Mouse (Mus musculus) CH12.LX (cell line): Measurements from ENCODE around the gene Rab11b. TPM values are rescaled to one million over a fixed set of nuclear protein-coding genes. Genes with fewer than 3 reads are reported as not detected.

ENCODE experiments used
- DNase-seq: peaks from one replicate; pipeline ENCODE4 v3.0.0-alpha.2; 2013; ENCODE audit errors: extremely low read depth
- H3K27ac ChIP-seq: 2 replicates; pipeline ENCODE4 v1.5.1; 2012; ENCODE audit warnings: low read depth, mild to moderate bottlenecking, control low read depth, moderate library complexity; ENCODE audit not compliant: insufficient read depth
- H3K27me3 ChIP-seq: replicated peaks from 2 replicates; pipeline ENCODE3; 2012; ENCODE audit warnings: inconsistent platforms
- H3K36me3 ChIP-seq, 2 experiments: replicated peaks in 1 of 2; 2 replicates each; pipeline versions ENCODE3 to v1.6.1; 2012; ENCODE audit warnings: inconsistent platforms in 1 of 2, low read length in 1 of 2, mild to moderate bottlenecking in 1 of 2, mixed read lengths in 1 of 2, moderate library complexity in 1 of 2; ENCODE audit not compliant: control insufficient read depth in 1 of 2, insufficient read depth in 1 of 2
- H3K4me1 ChIP-seq, 2 experiments: 2 replicates each; pipeline ENCODE4 v1.6.1; 2012; ENCODE audit warnings: inconsistent platforms in 1 of 2, moderate library complexity in 1 of 2; ENCODE audit not compliant: insufficient read depth in 2 of 2, control insufficient read depth in 1 of 2
- H3K4me2 ChIP-seq: 2 replicates; pipeline ENCODE4 v1.6.1; 2012; ENCODE audit warnings: low read depth, mild to moderate bottlenecking, control low read depth; ENCODE audit not compliant: poor library complexity, insufficient read depth, severe bottlenecking
- H3K4me3 ChIP-seq, 3 experiments: fragments of 150-350 bp in 1 of 3; sonication (generic) in 1 of 3; replicated peaks in 1 of 3; 2 replicates each; pipeline versions ENCODE3 to v1.5.1; 2011 to 2012; ENCODE audit warnings: low read depth in 2 of 3, low read length in 2 of 3, mild to moderate bottlenecking in 2 of 3, moderate library complexity in 2 of 3, control low read depth in 1 of 3, improper control_type of control experiment in 1 of 3, inconsistent platforms in 1 of 3, mixed read lengths in 1 of 3; ENCODE audit not compliant: poor library complexity in 1 of 3
- H3K79me2 ChIP-seq: replicated peaks from 2 replicates; pipeline ENCODE4 v1.6.1; 2012; ENCODE audit warnings: mild to moderate bottlenecking, moderate library complexity; ENCODE audit not compliant: control insufficient read depth, poor library complexity, insufficient read depth, severe bottlenecking; ENCODE audit errors: extremely low read depth
- H3K9ac ChIP-seq: 2 replicates; pipeline ENCODE4 v1.6.1; 2012; ENCODE audit warnings: low read depth, mild to moderate bottlenecking, control low read depth, moderate library complexity; ENCODE audit not compliant: insufficient read depth
- H3K9me3 ChIP-seq: replicated peaks from 2 replicates; pipeline ENCODE3; 2012; ENCODE audit warnings: low read length, inconsistent platforms, mixed read lengths
- BHLHE40 ChIP-seq: IDR thresholded peaks from 2 replicates; pipeline ENCODE4 v1.6.1; 2011; ENCODE audit warnings: mild to moderate bottlenecking, low read depth, low read length, improper control_type of control experiment
- CHD1 ChIP-seq: IDR thresholded peaks from 2 replicates; pipeline ENCODE4 v1.6.1; 2012; ENCODE audit warnings: low read depth, low read length, improper control_type of control experiment, inconsistent platforms
- CHD2 ChIP-seq: IDR thresholded peaks from 2 replicates; pipeline ENCODE4 v1.6.1; 2011; ENCODE audit warnings: low read length, improper control_type of control experiment
- E2F4 ChIP-seq: IDR thresholded peaks from 2 replicates; pipeline ENCODE4 v1.6.1; 2011; ENCODE audit warnings: low read depth, low read length, improper control_type of control experiment; ENCODE audit not compliant: insufficient replicate concordance
- ELF1 ChIP-seq: IDR thresholded peaks from 2 replicates; pipeline ENCODE4 v1.6.1; 2014; ENCODE audit warnings: low read depth, mild to moderate bottlenecking, inconsistent platforms, low read length, improper control_type of control experiment
- ETS1 ChIP-seq: conservative IDR thresholded peaks from 2 replicates; pipeline ENCODE4 v1.6.1; 2012; ENCODE audit warnings: low read depth, mild to moderate bottlenecking, inconsistent platforms, low read length, improper control_type of control experiment, moderate library complexity
- GABPA ChIP-seq: IDR thresholded peaks from 2 replicates; pipeline ENCODE4 v1.6.1; 2012; ENCODE audit warnings: low read depth, low read length, improper control_type of control experiment, inconsistent platforms; ENCODE audit not compliant: insufficient replicate concordance
- HCFC1 ChIP-seq: IDR thresholded peaks from 2 replicates; pipeline ENCODE4 v1.6.1; 2012; ENCODE audit warnings: low read depth, mild to moderate bottlenecking, inconsistent platforms, low read length, improper control_type of control experiment
- JUND ChIP-seq: conservative IDR thresholded peaks from 2 replicates; pipeline ENCODE4 v1.6.1; 2011; ENCODE audit warnings: low read depth, low read length, improper control_type of control experiment
- MAX ChIP-seq: IDR thresholded peaks from 2 replicates; pipeline ENCODE4 v1.6.1; 2011; ENCODE audit warnings: low read length, improper control_type of control experiment
- MAZ ChIP-seq: IDR thresholded peaks from 2 replicates; pipeline ENCODE4 v1.6.1; 2012; ENCODE audit warnings: low read depth, mild to moderate bottlenecking, inconsistent platforms, low read length, improper control_type of control experiment, moderate library complexity
- MEF2A ChIP-seq: IDR thresholded peaks from 2 replicates; pipeline ENCODE4 v1.6.1; 2014; ENCODE audit warnings: low read depth, mild to moderate bottlenecking, inconsistent platforms, low read length, improper control_type of control experiment, borderline replicate concordance
- MXI1 ChIP-seq: IDR thresholded peaks from 2 replicates; pipeline ENCODE4 v1.6.1; 2011; ENCODE audit warnings: mild to moderate bottlenecking, low read depth, low read length, improper control_type of control experiment
- MYC ChIP-seq: IDR thresholded peaks from 2 replicates; pipeline ENCODE4 v1.6.1; 2011; ENCODE audit warnings: low read depth, mild to moderate bottlenecking, improper control_type of control experiment, low read length
- SIN3A ChIP-seq: IDR thresholded peaks from 2 replicates; pipeline ENCODE4 v1.6.1; 2012; ENCODE audit warnings: low read length, improper control_type of control experiment, inconsistent platforms
- TBP ChIP-seq: conservative IDR thresholded peaks from 2 replicates; pipeline ENCODE4 v1.6.1; 2011; ENCODE audit warnings: low read depth, low read length, improper control_type of control experiment
- TCF12 ChIP-seq: IDR thresholded peaks from 2 replicates; pipeline ENCODE4 v1.6.1; 2014; ENCODE audit warnings: low read depth, mild to moderate bottlenecking, inconsistent platforms, low read length, improper control_type of control experiment
- USF2 ChIP-seq: conservative IDR thresholded peaks from 2 replicates; pipeline ENCODE4 v1.6.1; 2011; ENCODE audit warnings: low read depth, low read length, improper control_type of control experiment
- ZKSCAN1 ChIP-seq: IDR thresholded peaks from 2 replicates; pipeline ENCODE4 v1.6.1; 2012; ENCODE audit warnings: low read depth, inconsistent platforms, low read length, improper control_type of control experiment, borderline replicate concordance
- ZMIZ1 ChIP-seq: IDR thresholded peaks from 2 replicates; pipeline ENCODE4 v1.6.1; 2012; ENCODE audit warnings: low read depth, mild to moderate bottlenecking, inconsistent platforms, low read length, improper control_type of control experiment
- ZNF384 ChIP-seq: IDR thresholded peaks from 2 replicates; pipeline ENCODE4 v1.6.1; 2012; ENCODE audit warnings: low read depth, low read length, improper control_type of control experiment, inconsistent platforms
- dilution Hi-C: fragments of 300-500 bp; cut with MboI; formaldehyde crosslinking; loops from 2 replicates; pipeline ENCODE4 v1.14.3; 2020; ENCODE audit warnings: low sequenced_read_pairs; ENCODE audit not compliant: extremely low pct_unique_long_range_greater_than_20kb, extremely low pct_ligation_motif_present
- in situ Hi-C: fragments of 300-500 bp; cut with MboI; formaldehyde crosslinking; loops from 3 replicates; pipeline ENCODE4 v1.14.3; 2019; ENCODE audit warnings: low sequenced_read_pairs, low pct_ligation_motif_present, low pct_unique_long_range_greater_than_20kb, mixed read lengths
- polyA plus RNA-seq: library from polyadenylated mRNA; unstranded; fragments of >175 nt; gene quantifications from 2 replicates; pipeline ENCODE4 v1.2.1, GENCODE M21; 2012; ENCODE audit warnings: low read depth; ENCODE audit not compliant: insufficient read length
- total RNA-seq, 2 experiments: library from RNA; depleted of rRNA; stranded (reverse); fragments of 300-350 nt in 1 of 2; fragments of >200 nt in 1 of 2; gene quantifications; 2 replicates each; pipeline ENCODE4 v1.2.3; 2012 to 2014

Gene Rab11b
- total and polyA plus RNA-seq, 3 experiments, result 17.4 to 57.9 (median 32.7) TPM

GRCm38 (mm10) chr17:33728396-33728795 is 31.9 kb downstream of the Rab11b start:
- TF ChIP-seq MEF2A (no peak), BHLHE40 (no peak), TCF12 (no peak), ZMIZ1 (no peak), CHD2 (no peak), MAZ (no peak), ELF1 (no peak), ZKSCAN1 (no peak), SIN3A (no peak), MAX (no peak), TBP (no peak), HCFC1 (no peak), CHD1 (no peak), USF2 (no peak), JUND (no peak), MYC (no peak), MXI1 (no peak), E2F4 (no peak), ZNF384 (no peak), GABPA (no peak)
- TF ChIP-seq, all 38 proteins: peak for 0
- peaks cover 3% of the 10 kb centered on the region for H3K9me3 ChIP-seq
- in situ Hi-C loops (no loop called here), dilution Hi-C loops (no loop called here)
- H3K4me2 ChIP-seq, result no peak overlapping the region
- H3K9ac ChIP-seq, result no peak overlapping the region
- no peaks in the 10 kb centered on the region for H3K36me3 ChIP-seq
- H3K27ac ChIP-seq, result no peak overlapping the region
- DNase-seq, result no peak
- H3K4me3 ChIP-seq, result no peak overlapping the region
- H3K4me1 ChIP-seq, result peaks cover 0 to 4% of the 10 kb centered on the region in 2 experiments; a peak in 1 of 4 replicates
- no peaks in the 10 kb centered on the region for H3K27me3 ChIP-seq
- no peaks in the 10 kb centered on the region for H3K79me2 ChIP-seq

GRCm38 (mm10) chr17:33719736-33720378 is 40.5 kb downstream of the Rab11b start:
- Histone ChIP-seq H3K4me1 (peaks cover 0 to 8% of the 10 kb centered on the region in 2 experiments; a peak in 1 of 4 replicates), H3K9ac (no peak overlapping the region), H3K4me3 (no peak overlapping the region), H3K27ac (no peak overlapping the region), H3K27me3 (no peaks in the 10 kb centered on the region), H3K36me3 (peaks cover 0 to 2% of the 10 kb centered on the region in 2 experiments), H3K79me2 (no peaks in the 10 kb centered on the region), H3K4me2 (no peak overlapping the region), H3K9me3 (no peaks in the 10 kb centered on the region)
- no peak for TF ChIP-seq ETS1
- TF ChIP-seq ZNF384, result no peak
- no peak for TF ChIP-seq CHD1
- no peak for TF ChIP-seq GABPA
- no peak for DNase-seq
- in situ Hi-C loops, result no loop called here
- dilution Hi-C loops, result no loop called here
